Mouse (Mus musculus): ENCODE results near the gene Sp6. TPM values are rescaled to one million over a fixed set of nuclear protein-coding genes. Genes with fewer than 3 reads are reported as not detected.
A peak's percentile ranks its signal among the peaks of the same experiment; 100 is the strongest.

The Sp6 gene
- total RNA-seq, 4 experiments from 2014 or later, result 0.07 to 0.13 TPM; not detected in 2

- no peak for DNase-seq (ENCODE audit: low spot score in 2 of 2)
Measured at GRCm38 (mm10) chr11:97050944-97051586, 37.9 kb downstream of the Sp6 start.

GRCm38 (mm10) chr11:97052219-97052646 is 39.0 kb downstream of the Sp6 start:
- no peak for DNase-seq (ENCODE audit: low spot score in 2 of 2)

GRCm38 (mm10) chr11:97063274-97063920 is 50.2 kb downstream of the Sp6 start:
- no peak for DNase-seq (ENCODE audit: low spot score in 2 of 2)

DNA sequence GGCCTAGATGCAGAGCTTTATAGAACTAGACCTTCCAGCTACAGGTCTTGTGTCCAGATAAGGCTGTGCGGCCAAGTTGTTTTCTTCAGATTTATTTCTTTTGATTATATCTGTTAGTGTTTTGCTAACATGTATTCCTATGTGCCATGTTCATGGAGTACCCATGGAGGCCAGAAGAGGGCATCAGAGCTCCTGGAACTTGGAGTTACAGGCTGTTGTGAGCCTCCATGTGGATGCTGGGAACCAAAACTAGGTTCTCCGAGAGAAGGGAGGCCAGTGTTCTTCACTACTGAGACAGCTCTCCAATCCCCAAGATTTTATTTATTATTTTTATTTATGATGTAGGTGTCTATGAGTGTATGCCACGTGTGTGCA is 50.7 kb downstream of the Sp6 start:
- DNase-seq (ENCODE audit: low spot score in 2 of 2), result no peak

- DNase-seq (ENCODE audit: low spot score in 2 of 2), result no peak
Measured at GRCm38 (mm10) chr11:97065538-97066295, 52.5 kb downstream of the Sp6 start.

- DNase-seq (ENCODE audit: low spot score in 2 of 2), result no peak
Measured at GRCm38 (mm10) chr11:97066656-97067360, 53.6 kb downstream of the Sp6 start.

DNA sequence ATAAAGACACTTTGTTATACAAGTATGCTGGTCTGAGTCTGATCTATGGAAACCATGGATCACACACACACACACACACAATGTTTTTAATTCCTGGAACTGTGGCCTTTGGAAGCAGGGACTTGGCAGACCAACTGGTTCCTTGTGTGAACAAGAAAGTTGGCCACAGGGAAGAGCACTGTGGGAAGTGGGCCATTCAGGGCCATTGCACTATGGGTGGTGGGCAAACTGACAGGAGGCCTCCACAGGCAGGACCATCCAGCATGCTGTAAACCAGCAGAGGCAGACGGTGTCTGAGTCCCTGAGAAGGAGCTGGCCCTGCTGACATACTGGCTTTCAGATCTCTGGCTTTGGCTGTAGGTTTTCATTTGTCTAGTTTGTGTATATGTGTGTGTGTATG is 56.1 kb downstream of the Sp6 start:
- DNase-seq (ENCODE audit: low spot score in 2 of 2), result no peak

GRCm38 (mm10) chr11:97069770-97070169 is 56.6 kb downstream of the Sp6 start:
- no peak for DNase-seq (ENCODE audit: low spot score in 2 of 2)

DNA sequence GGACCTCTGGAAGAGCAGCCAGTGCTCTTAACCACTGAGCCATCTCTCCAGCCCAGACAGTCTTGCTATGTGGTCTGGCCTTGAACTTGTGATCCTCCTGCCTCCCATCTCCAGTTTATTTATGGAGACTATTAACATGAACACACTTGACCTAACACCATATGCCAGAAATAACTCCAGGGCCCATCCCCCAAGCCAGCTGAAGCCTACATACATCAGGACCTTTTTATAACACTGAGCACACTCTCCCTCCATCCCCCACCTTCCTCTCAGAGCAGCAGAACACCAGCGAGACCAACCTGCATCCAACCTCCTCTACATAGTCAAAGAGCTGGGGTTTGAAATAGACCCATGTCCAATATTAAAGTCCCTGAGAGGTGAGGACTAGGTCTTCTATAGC is 57.9 kb downstream of the Sp6 start:
- peak; percentile 62 to 68 for DNase-seq (ENCODE audit: low spot score in 2 of 2)

- no peak for DNase-seq (ENCODE audit: low spot score in 2 of 2)
Measured at GRCm38 (mm10) chr11:97072533-97072932, 59.3 kb downstream of the Sp6 start.

GRCm38 (mm10) chr11:97074235-97074634 is 61.0 kb downstream of the Sp6 start:
- no peak for DNase-seq (ENCODE audit: low spot score in 2 of 2)

Small RNA genes lying within 50 kb of the gene (microRNA-seq; reads per million reads assigned to microRNA genes)
- gene Mir8103, result not detected

Other genes with a start within 250 kb of the Sp6 start
- gene Snx11, start 235.8 kb upstream of the Sp6 start, total RNA-seq (2022), result 10 to 100 TPM in 3 of 4 experiments, 1 to 10 TPM in 1; 7.7 to 12.0 (median 11.0) TPM
- 10 to 100 TPM; 33.3 to 37.5 (median 35.5) TPM for gene Cbx1, start 224.3 kb upstream of the Sp6 start, total RNA-seq (2022)
- gene Nfe2l1, start 183.4 kb upstream of the Sp6 start, total RNA-seq (2022), result 100 to 1,000 TPM; 479 to 603 (median 495) TPM
- 10 to 100 TPM; 22.9 to 30.1 (median 24.3) TPM for gene Copz2, start 163.5 kb upstream of the Sp6 start, total RNA-seq (2022)
- 10 to 100 TPM; 23.0 to 30.7 (median 27.9) TPM for gene Cdk5rap3, start 96.9 kb upstream of the Sp6 start, total RNA-seq (2022)
- gene Prr15l, start 85.3 kb upstream of the Sp6 start, total RNA-seq (2022), result not detected
- 1 to 10 TPM; 7.4 to 9.3 (median 8.0) TPM for gene Pnpo, start 69.4 kb upstream of the Sp6 start, total RNA-seq (2022)
- 10 to 100 TPM in 2 of 4 experiments, 1 to 10 TPM in 2; 8.6 to 12.5 (median 10.4) TPM for gene Sp2, start 30.4 kb upstream of the Sp6 start, total RNA-seq (2022)
- 10 to 100 TPM; 13.0 to 14.4 (median 13.6) TPM for gene Scrn2, start 16.5 kb downstream of the Sp6 start, total RNA-seq (2022)
- not detected for gene Lrrc46, start 28.0 kb downstream of the Sp6 start, total RNA-seq (2022)
- gene Mrpl10, start 28.2 kb downstream of the Sp6 start, total RNA-seq (2022), result 10 to 100 TPM; 44.1 to 52.7 (median 45.6) TPM
- 1 to 10 TPM; 3.0 to 4.5 (median 3.2) TPM for gene Osbpl7, start 37.2 kb downstream of the Sp6 start, total RNA-seq (2022)
- gene Tbx21, start 101.9 kb downstream of the Sp6 start, total RNA-seq (2022), result under 1 TPM; 0.19 to 0.58 (median 0.39) TPM
- 1 to 10 TPM; 2.5 to 8.7 (median 5.1) TPM for gene Tbkbp1, start 138.1 kb downstream of the Sp6 start, total RNA-seq (2022)
- gene Kpnb1, start 174.5 kb downstream of the Sp6 start, total RNA-seq (2022), result 10 to 100 TPM; 44.0 to 55.2 (median 46.2) TPM

All from gastrocnemius, adult 8-10 months (tissue).